Mouse (Mus musculus): Measurements from ENCODE around the gene Cacna2d3.

- TF ChIP-seq CTCF (conservative IDR thresholded peaks at IDR 0.05 in 1 of 2, IDR thresholded peaks at IDR 0.05 in 1 of 2; ENCODE audit: low read depth in 2 of 2, low read length in 2 of 2) (no peak), GABPA (IDR thresholded peaks at IDR 0.05; ENCODE audit: insufficient replicate concordance, low read depth, low read length) (no peak), POLR2A (IDR thresholded peaks at IDR 0.05; ENCODE audit: low read depth, low read length) (no peak), ZC3H11A (IDR thresholded peaks at IDR 0.05; ENCODE audit: low read depth, low read length) (no peak), EP300 (IDR thresholded peaks at IDR 0.05; ENCODE audit: low read length) (no peak), CHD2 (IDR thresholded peaks at IDR 0.05; ENCODE audit: low read length) (no peak), KAT2A (IDR thresholded peaks at IDR 0.05; ENCODE audit: insufficient replicate concordance, low read length) (no peak), JUN (IDR thresholded peaks at IDR 0.05; ENCODE audit: insufficient read depth, low read depth, low read length) (no peak), UBTF (IDR thresholded peaks at IDR 0.05; ENCODE audit: low read depth, low read length) (no peak), MAX (IDR thresholded peaks at IDR 0.05; ENCODE audit: low read length) (no peak), BHLHE40 (IDR thresholded peaks at IDR 0.05; ENCODE audit: low read depth, low read length) (no peak), E2F4 (IDR thresholded peaks at IDR 0.05; ENCODE audit: insufficient replicate concordance, low read depth, low read length) (no peak)
Measured at GRCm38 (mm10) chr14:29042355-29042754, 679.3 kb downstream of the Cacna2d3 start.

Data from CH12.LX (cell line).